Mouse (Mus musculus) cortical plate, adult 2 months (tissue): ENCODE measurements at regions not wholly inside any gene's neighbourhood (a gene's known extent, or its start where the extent isn't known, plus 50 kb on each side); places are given as distances from the start of the nearest gene placed in this dataset.

Experiments
- CTCF ChIP-seq: fragments of 200-500 bp; IDR thresholded peaks from 2 replicates; pipeline ENCODE4 v1.5.1; 2011; ENCODE audit warnings: mild to moderate bottlenecking, control low read depth, low read length; ENCODE audit not compliant: insufficient read depth; ENCODE audit errors: extremely low read depth
- POLR2A ChIP-seq: fragments of 200-500 bp; IDR thresholded peaks from 2 replicates; pipeline ENCODE4 v1.6.1; 2011; ENCODE audit warnings: mild to moderate bottlenecking, low read length, control low read depth; ENCODE audit not compliant: insufficient read depth; ENCODE audit errors: extremely low read depth

GRCm38 (mm10) chr17:4109263-4109662 is 413.2 kb upstream of the Nox3 start:
- TF ChIP-seq CTCF: peak; percentile 32; the same call in 1 of the 2 replicates
- no peak for TF ChIP-seq POLR2A
